Mouse (Mus musculus): Measurements from ENCODE around the gene Parm1.

Gene Parm1

GRCm38 (mm10) chr5:91581799-91582198 is 64.4 kb downstream of the Parm1 start:
- DNase-seq = no peak

GRCm38 (mm10) chr5:91586206-91586605 is 68.8 kb downstream of the Parm1 start:
- DNase-seq = no peak

- DNase-seq = no peak
These were observed 76.7 kb downstream of the Parm1 start for GRCm38 (mm10) chr5:91594083-91594482.

- no peak for DNase-seq
These were observed 79.8 kb downstream of the Parm1 start for GRCm38 (mm10) chr5:91597216-91597615.

GRCm38 (mm10) chr5:91599801-91600200 is 82.4 kb downstream of the Parm1 start:
- no peak for DNase-seq

- DNase-seq = no peak
These were observed 85.9 kb downstream of the Parm1 start for GRCm38 (mm10) chr5:91603347-91603746.

- DNase-seq = no peak
These were observed 86.5 kb downstream of the Parm1 start for GRCm38 (mm10) chr5:91603787-91604439.

- no peak for DNase-seq
These were observed 89.8 kb downstream of the Parm1 start for GRCm38 (mm10) chr5:91607234-91607633.

GRCm38 (mm10) chr5:91607841-91608240 is 90.4 kb downstream of the Parm1 start:
- DNase-seq = no peak

- no peak for DNase-seq
These were observed 91.6 kb downstream of the Parm1 start for GRCm38 (mm10) chr5:91609041-91609440.

- DNase-seq = no peak
These were observed 92.3 kb downstream of the Parm1 start for GRCm38 (mm10) chr5:91609511-91610300.

- no peak for DNase-seq
These were observed 93.1 kb downstream of the Parm1 start for GRCm38 (mm10) chr5:91610499-91610898.

- no peak for DNase-seq
These were observed 94.2 kb downstream of the Parm1 start for GRCm38 (mm10) chr5:91611589-91611988.

GRCm38 (mm10) chr5:91617331-91618233 is 100.2 kb downstream of the Parm1 start:
- DNase-seq = no peak

- no peak for DNase-seq
These were observed 101.3 kb downstream of the Parm1 start for GRCm38 (mm10) chr5:91618661-91619173.

GRCm38 (mm10) chr5:91621197-91621596 is 103.8 kb downstream of the Parm1 start:
- no peak for DNase-seq

GRCm38 (mm10) chr5:91626823-91627222 is 109.4 kb downstream of the Parm1 start:
- DNase-seq = no peak

- no peak for DNase-seq
These were observed 112.1 kb downstream of the Parm1 start for GRCm38 (mm10) chr5:91629472-91629871.

- DNase-seq = no peak
These were observed 133.9 kb downstream of the Parm1 start for GRCm38 (mm10) chr5:91651330-91651729.

GRCm38 (mm10) chr5:91653061-91653915 is 135.9 kb downstream of the Parm1 start:
- DNase-seq = no peak

GRCm38 (mm10) chr5:91654331-91655048 is 137.1 kb downstream of the Parm1 start:
- no peak for DNase-seq
